Mouse (Mus musculus) MEL (cell line): Measurements from ENCODE around the gene Olfr884. TPM values are rescaled to one million over a fixed set of nuclear protein-coding genes. Genes with fewer than 3 reads are reported as not detected.

Source experiments
- DNase-seq: peaks from one replicate; pipeline ENCODE4 v3.0.0; 2011; ENCODE audit warnings: low read depth, low spot score
- H3K27ac ChIP-seq: 2 replicates; pipeline ENCODE4 v1.5.1; 2012; ENCODE audit warnings: low read depth, mild to moderate bottlenecking, control low read depth, low read length, moderate library complexity; ENCODE audit not compliant: control insufficient read depth
- H3K27me3 ChIP-seq, 2 experiments: fragments of 150-350 bp in 1 of 2; sonication (generic) in 1 of 2; 2 replicates each; pipeline ENCODE4 v1.6.1; 2012; ENCODE audit warnings: low read length in 2 of 2, mild to moderate bottlenecking in 2 of 2, improper control_type of control experiment in 1 of 2, moderate library complexity in 1 of 2; ENCODE audit not compliant: insufficient read depth in 2 of 2, control insufficient read depth in 1 of 2
- H3K36me3 ChIP-seq, 2 experiments: 2 replicates each; pipeline ENCODE4 v1.6.1; 2012 to 2014; ENCODE audit warnings: low read length in 2 of 2, improper control_type of control experiment in 1 of 2, inconsistent platforms in 1 of 2, mild to moderate bottlenecking in 1 of 2; ENCODE audit not compliant: insufficient read depth in 2 of 2, control insufficient read depth in 1 of 2
- H3K4me1 ChIP-seq, 2 experiments: fragments of 150-350 bp in 1 of 2; sonication (generic) in 1 of 2; 2 replicates each; pipeline ENCODE4 v1.6.1; 2012; ENCODE audit warnings: low read length in 2 of 2, improper control_type of control experiment in 1 of 2, mild to moderate bottlenecking in 1 of 2; ENCODE audit not compliant: insufficient read depth in 2 of 2, control insufficient read depth in 1 of 2
- H3K4me3 ChIP-seq, 2 experiments: fragments of 150-350 bp in 1 of 2; sonication (generic) in 1 of 2; 2 replicates each; pipeline ENCODE4 v1.5.1; 2012; ENCODE audit warnings: low read depth in 2 of 2, low read length in 2 of 2, mild to moderate bottlenecking in 2 of 2, moderate library complexity in 2 of 2, control low read depth in 1 of 2, improper control_type of control experiment in 1 of 2; ENCODE audit not compliant: control insufficient read depth in 1 of 2, insufficient read depth in 1 of 2
- H3K79me2 ChIP-seq: 2 replicates; pipeline ENCODE4 v1.6.1; 2012; ENCODE audit warnings: mild to moderate bottlenecking, low read length, moderate library complexity; ENCODE audit not compliant: control insufficient read depth, poor library complexity, insufficient read depth
- H3K9ac ChIP-seq: 2 replicates; pipeline ENCODE4 v1.6.1; 2012; ENCODE audit warnings: low read depth, mild to moderate bottlenecking, control low read depth, low read length, moderate library complexity; ENCODE audit not compliant: control insufficient read depth, poor library complexity, severe bottlenecking
- H3K9me3 ChIP-seq: fragments of 150-350 bp; sonication (generic); replicated peaks from 2 replicates; pipeline ENCODE4 v1.6.1; 2012; ENCODE audit warnings: mild to moderate bottlenecking, low read length, improper control_type of control experiment, moderate library complexity; ENCODE audit not compliant: insufficient read depth
- BHLHE40 ChIP-seq: IDR thresholded peaks from 2 replicates; pipeline ENCODE4 v1.6.1; 2012; ENCODE audit warnings: low read depth, mild to moderate bottlenecking, inconsistent platforms, low read length, improper control_type of control experiment, borderline replicate concordance
- CTCF ChIP-seq, 3 experiments: IDR thresholded peaks in 2 of 3; conservative IDR thresholded peaks in 1 of 3; 2 replicates each; pipeline ENCODE4 v1.5.1; 2011 to 2012; ENCODE audit warnings: low read length in 3 of 3, low read depth in 2 of 3, mild to moderate bottlenecking in 2 of 3, improper control_type of control experiment in 1 of 3, inconsistent platforms in 1 of 3, mixed read lengths in 1 of 3, moderate library complexity in 1 of 3; ENCODE audit not compliant: control insufficient read depth in 1 of 3, insufficient read depth in 1 of 3, poor library complexity in 1 of 3, severe bottlenecking in 1 of 3
- EP300 ChIP-seq, 2 experiments: IDR thresholded peaks; 2 replicates each; pipeline ENCODE4 v1.6.1; 2011; ENCODE audit warnings: improper control_type of control experiment in 2 of 2, low read length in 2 of 2, low read depth in 1 of 2, mild to moderate bottlenecking in 1 of 2
- GABPA ChIP-seq: IDR thresholded peaks from 2 replicates; pipeline ENCODE4 v1.6.1; 2012; ENCODE audit warnings: low read depth, mild to moderate bottlenecking, inconsistent platforms, low read length, improper control_type of control experiment, moderate library complexity
- HCFC1 ChIP-seq: IDR thresholded peaks from 2 replicates; pipeline ENCODE4 v1.6.1; 2012; ENCODE audit warnings: low read depth, mild to moderate bottlenecking, inconsistent platforms, low read length, improper control_type of control experiment, moderate library complexity
- KAT2A ChIP-seq: conservative IDR thresholded peaks from 2 replicates; pipeline ENCODE4 v1.6.1; 2012; ENCODE audit warnings: low read depth, low read length, improper control_type of control experiment, inconsistent platforms
- MYB ChIP-seq: IDR thresholded peaks from 2 replicates; pipeline ENCODE4 v1.6.1; 2011; ENCODE audit warnings: mild to moderate bottlenecking, low read depth, low read length, improper control_type of control experiment
- POLR2AphosphoS5 ChIP-seq: IDR thresholded peaks from 2 replicates; pipeline ENCODE4 v1.6.1; 2012; ENCODE audit warnings: low read depth, borderline replicate concordance, mild to moderate bottlenecking, inconsistent platforms, low read length, moderate library complexity, mixed read lengths
- TBP ChIP-seq: IDR thresholded peaks from 2 replicates; pipeline ENCODE4 v1.8.0; 2011; ENCODE audit warnings: low read depth, low read length, improper control_type of control experiment
- TCF12 ChIP-seq: IDR thresholded peaks from 2 replicates; pipeline ENCODE4 v1.6.1; 2014; ENCODE audit warnings: low read depth, mild to moderate bottlenecking, inconsistent platforms, low read length, improper control_type of control experiment, moderate library complexity
- UBTF ChIP-seq: IDR thresholded peaks from 2 replicates; pipeline ENCODE4 v1.6.1; 2012; ENCODE audit warnings: low read depth, mild to moderate bottlenecking, inconsistent platforms, low read length, improper control_type of control experiment, moderate library complexity, borderline replicate concordance; ENCODE audit not compliant: insufficient read depth
- USF2 ChIP-seq, 2 experiments: IDR thresholded peaks; 2 replicates each; pipeline ENCODE4 v1.6.1; 2011 to 2012; ENCODE audit warnings: improper control_type of control experiment in 2 of 2, low read length in 2 of 2, borderline replicate concordance in 1 of 2, inconsistent platforms in 1 of 2, low read depth in 1 of 2, mild to moderate bottlenecking in 1 of 2; ENCODE audit not compliant: insufficient read depth in 1 of 2
- ZNF384 ChIP-seq: IDR thresholded peaks from 2 replicates; pipeline ENCODE4 v1.6.1; 2012; ENCODE audit warnings: low read depth, mild to moderate bottlenecking, inconsistent platforms, low read length, improper control_type of control experiment
- polyA plus RNA-seq, 2 experiments: library from polyadenylated mRNA; stranded (reverse) in 1 of 2; unstranded in 1 of 2; fragments of >175 nt in 1 of 2; fragments of >200 nt in 1 of 2; gene quantifications; 2 replicates each; pipeline versions ENCODE4 v1.2.1 to v1.2.4; 2012; ENCODE audit warnings: low replicate concordance in 2 of 2, low read depth in 1 of 2; ENCODE audit not compliant: insufficient read length in 2 of 2, insufficient read depth in 1 of 2, missing spikeins in 1 of 2
- total RNA-seq: library from RNA; depleted of rRNA; stranded (reverse); fragments of 300-350 nt; gene quantifications from 2 replicates; pipeline ENCODE4 v1.2.3, GENCODE M21; 2012

The Olfr884 gene
- total and polyA plus RNA-seq, 3 experiments = not detected

DNA sequence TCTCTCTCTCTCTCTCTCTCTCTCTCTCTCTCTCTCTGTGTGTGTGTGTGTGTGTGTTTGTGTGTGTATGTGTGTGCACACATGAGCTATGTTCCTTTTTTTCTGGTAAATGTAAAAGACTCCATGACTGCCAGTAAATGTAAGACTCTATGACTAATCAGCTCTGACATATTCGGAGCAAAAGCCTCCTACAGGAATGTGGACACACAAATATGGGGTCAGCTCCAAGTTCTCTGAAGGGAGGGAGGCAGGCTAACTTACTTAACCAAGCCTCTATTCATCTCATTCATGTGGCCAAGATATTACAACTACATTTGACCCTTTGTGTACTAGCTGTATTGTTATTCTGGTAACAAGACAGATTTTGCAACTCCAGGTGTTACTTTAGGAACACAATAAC lies 46.3 kb upstream of the Olfr884 start:
- no peak overlapping the region for H3K27ac ChIP-seq
- no peaks in the 10 kb centered on the region for H3K9me3 ChIP-seq
- H3K4me3 ChIP-seq = no peak overlapping the region
- TF ChIP-seq BHLHE40 (no peak), TCF12 (no peak), CTCF (IDR thresholded peaks at IDR 0.05 in 2 of 3, conservative IDR thresholded peaks at IDR 0.05 in 1 of 3; ENCODE audit: control insufficient read depth in 1 of 3, insufficient read depth in 1 of 3, low read depth in 2 of 3, low read length in 3 of 3, poor library complexity in 1 of 3, severe bottlenecking in 1 of 3) (no peak), HCFC1 (no peak), POLR2AphosphoS5 (no peak), GABPA (no peak), UBTF (no peak), KAT2A (no peak), TBP (no peak)
- H3K9ac ChIP-seq = no peak overlapping the region
- no peaks in the 10 kb centered on the region for H3K79me2 ChIP-seq
- H3K4me1 ChIP-seq = peaks cover 0 to 2% of the 10 kb centered on the region in 2 experiments; a peak in 1 of 4 replicates
- no peaks in the 10 kb centered on the region for H3K27me3 ChIP-seq
- no peak for DNase-seq
- H3K36me3 ChIP-seq = no peaks in the 10 kb centered on the region

DNA sequence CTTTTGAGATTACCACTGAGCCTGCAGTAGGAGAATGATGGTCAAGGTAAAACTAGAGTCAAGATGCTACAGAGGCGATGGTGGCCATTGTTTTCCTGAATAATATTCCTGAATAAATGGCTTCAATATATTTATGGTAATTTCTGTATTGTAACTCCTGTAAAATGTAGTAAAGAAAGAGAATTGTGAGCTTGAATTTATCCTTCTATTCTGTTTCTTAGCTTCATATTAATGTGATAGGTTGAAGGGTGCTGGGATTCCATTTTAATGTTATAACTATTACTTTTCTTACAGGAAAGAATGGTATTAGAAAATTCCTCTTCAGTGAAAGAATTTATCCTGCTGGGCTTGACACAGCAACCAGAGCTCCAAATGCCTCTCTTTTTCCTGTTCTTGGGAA lies 20.8 kb upstream of the Olfr884 start, which contains the start of gene Olfr883:
TSS of gene Olfr883 (plus strand) at position 301 of the 400 bp plus-strand sequence.
- H3K4me3 ChIP-seq = no peak within 1 kb of the TSS
- H3K27ac ChIP-seq = no peak within 1 kb of the TSS
- H3K79me2 ChIP-seq = no peaks in the 10 kb centered on the region
- H3K36me3 ChIP-seq = no peaks in the 10 kb centered on the region
- TF ChIP-seq USF2 (IDR thresholded peaks at IDR 0.05; ENCODE audit: borderline replicate concordance in 1 of 2, insufficient read depth in 1 of 2, low read depth in 1 of 2, low read length in 2 of 2) (no peak), CTCF (IDR thresholded peaks at IDR 0.05 in 2 of 3, conservative IDR thresholded peaks at IDR 0.05 in 1 of 3; ENCODE audit: control insufficient read depth in 1 of 3, insufficient read depth in 1 of 3, low read depth in 2 of 3, low read length in 3 of 3, poor library complexity in 1 of 3, severe bottlenecking in 1 of 3) (no peak), ZNF384 (no peak), GABPA (no peak), MYB (no peak), EP300 (IDR thresholded peaks at IDR 0.05; ENCODE audit: low read depth in 1 of 2, low read length in 2 of 2) (no peak), UBTF (no peak), TCF12 (no peak)
- no peaks in the 10 kb centered on the region for H3K27me3 ChIP-seq
- H3K9me3 ChIP-seq = no peaks in the 10 kb centered on the region
- H3K9ac ChIP-seq = no peak within 1 kb of the TSS
- DNase-seq = no peak
- H3K4me1 ChIP-seq = no peaks in the 10 kb centered on the region
